Mouse (Mus musculus): Measurements from ENCODE around the gene Vegfb. TPM values are rescaled to one million over a fixed set of nuclear protein-coding genes. Genes with fewer than 3 reads are reported as not detected.

Gene Vegfb
- polyA plus RNA-seq, 1 experiment from 2014 or later = 153 TPM

DNA sequence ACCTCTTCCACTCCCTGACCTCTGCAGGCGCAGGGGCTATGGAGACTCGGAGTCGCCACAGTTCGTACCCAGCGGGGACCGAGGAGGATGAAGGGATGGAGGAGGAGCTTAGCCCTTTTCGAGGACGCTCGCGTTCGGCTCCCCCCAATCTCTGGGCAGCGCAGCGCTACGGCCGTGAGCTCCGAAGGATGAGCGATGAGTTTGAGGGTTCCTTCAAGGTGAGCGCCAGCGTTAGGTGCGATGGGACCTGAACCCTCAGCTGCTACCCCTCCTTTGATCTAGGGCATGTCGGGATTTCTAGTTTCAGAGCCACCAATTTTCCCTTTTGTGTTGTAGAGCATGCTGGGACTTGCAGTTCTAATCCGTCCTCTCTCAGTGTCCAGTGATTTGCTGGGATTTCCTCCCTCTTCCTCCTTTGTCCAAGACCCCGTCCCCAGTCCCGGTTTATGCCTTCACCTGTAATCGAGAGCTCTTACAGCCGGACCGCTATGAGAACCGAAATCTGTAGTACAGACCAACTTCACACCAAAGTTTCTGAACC, 36.8 kb downstream of the Vegfb start:
- Histone ChIP-seq H3K27ac (replicated peaks in 1 of 2; ENCODE audit: control insufficient read depth in 1 of 2, insufficient read depth in 1 of 2, low read depth in 2 of 2, low read length in 2 of 2) (peak overlapping the region; percentile 97 to 98), H3K9ac (ENCODE audit: low read length) (peak overlapping the region; percentile 88), H3K27me3 (ENCODE audit: control insufficient read depth, insufficient read depth, low read length) (no peaks in the 10 kb centered on the region), H3K36me3 (ENCODE audit: control insufficient read depth, insufficient read depth, low read length) (peaks cover 18% of the 10 kb centered on the region), H3K4me3 (ENCODE audit: control insufficient read depth in 1 of 2, insufficient read depth in 1 of 2, low read depth in 1 of 2, low read length in 2 of 2) (peak overlapping the region; percentile 64 to 66), H3K9me3 (ENCODE audit: control insufficient read depth, low read length) (no peaks in the 10 kb centered on the region), H3K4me1 (ENCODE audit: control insufficient read depth in 2 of 2, insufficient read depth in 2 of 2, low read length in 2 of 2) (peaks cover 24 to 45% of the 10 kb centered on the region in 2 experiments), H3K4me2 (ENCODE audit: low read length) (peak overlapping the region; percentile 88)
- peak; percentile 24; the same call in 1 of the 2 replicates for ATAC-seq (ENCODE audit: insufficient number of reproducible peaks, insufficient read depth, low FRiP score, low read depth)
- WGBS = under 1% methylated on average over 28 of the region's 28 CpGs

DNA sequence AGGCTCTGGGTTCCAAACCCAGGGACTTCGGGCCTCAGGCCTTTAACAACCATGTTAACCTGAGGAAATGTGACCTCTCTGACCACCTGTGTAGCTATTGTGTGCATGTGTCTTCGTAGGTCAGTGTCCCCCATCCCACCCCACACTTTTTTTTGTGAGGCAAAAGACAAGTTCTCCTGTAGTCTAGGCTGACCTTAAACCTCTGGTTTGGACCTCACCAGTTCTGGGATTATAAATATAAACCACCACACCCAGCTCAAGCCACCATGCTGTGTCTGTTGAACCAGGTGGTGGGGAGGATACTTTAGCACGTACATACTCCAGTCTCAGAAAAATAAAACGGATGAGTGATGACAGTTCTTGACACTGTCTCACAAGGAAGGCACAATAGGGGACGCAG, 37.5 kb downstream of the Vegfb start:
- no peak for ATAC-seq (ENCODE audit: insufficient number of reproducible peaks, insufficient read depth, low FRiP score, low read depth)
- Histone ChIP-seq H3K27me3 (ENCODE audit: control insufficient read depth, insufficient read depth, low read length) (no peaks in the 10 kb centered on the region), H3K36me3 (ENCODE audit: control insufficient read depth, insufficient read depth, low read length) (peaks cover 17% of the 10 kb centered on the region), H3K9me3 (ENCODE audit: control insufficient read depth, low read length) (no peaks in the 10 kb centered on the region), H3K9ac (ENCODE audit: low read length) (peak overlapping the region; percentile 88), H3K4me2 (ENCODE audit: low read length) (peak overlapping the region; percentile 88), H3K4me3 (ENCODE audit: control insufficient read depth in 1 of 2, insufficient read depth in 1 of 2, low read depth in 1 of 2, low read length in 2 of 2) (peak overlapping the region in 1 of 2 experiments; percentile 64; a peak in 2 of 4 replicates), H3K4me1 (ENCODE audit: control insufficient read depth in 2 of 2, insufficient read depth in 2 of 2, low read length in 2 of 2) (peaks cover 17 to 37% of the 10 kb centered on the region in 2 experiments), H3K27ac (replicated peaks in 1 of 2; ENCODE audit: control insufficient read depth in 1 of 2, insufficient read depth in 1 of 2, low read depth in 2 of 2, low read length in 2 of 2) (peak overlapping the region in 1 of 2 experiments; percentile 98; a peak in 2 of 4 replicates)
- 57% methylated on average over 5 of the region's 5 CpGs for WGBS

DNA sequence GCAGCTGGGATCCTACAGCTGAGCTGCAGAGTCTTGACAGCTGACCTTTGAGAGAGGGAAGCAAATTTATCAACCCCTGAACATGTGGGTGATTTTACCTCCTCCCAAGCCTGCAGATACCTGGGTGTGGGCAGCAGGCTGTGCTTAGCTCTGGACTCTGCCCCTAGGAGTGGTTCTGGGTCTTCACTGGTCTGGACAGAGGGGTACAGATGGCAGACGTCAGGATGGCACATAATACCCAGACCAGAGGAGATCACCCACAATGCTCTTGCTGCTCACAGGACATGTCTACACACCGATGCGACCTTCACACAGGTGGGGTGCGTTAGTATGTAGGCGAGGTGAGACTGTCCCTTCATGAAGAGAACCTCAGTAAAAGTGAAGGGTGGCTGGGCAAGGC, 37.9 kb downstream of the Vegfb start:
- Histone ChIP-seq H3K27ac (replicated peaks in 1 of 2; ENCODE audit: control insufficient read depth in 1 of 2, insufficient read depth in 1 of 2, low read depth in 2 of 2, low read length in 2 of 2) (no peak overlapping the region), H3K27me3 (ENCODE audit: control insufficient read depth, insufficient read depth, low read length) (no peaks in the 10 kb centered on the region), H3K9me3 (ENCODE audit: control insufficient read depth, low read length) (no peaks in the 10 kb centered on the region), H3K4me3 (ENCODE audit: control insufficient read depth in 1 of 2, insufficient read depth in 1 of 2, low read depth in 1 of 2, low read length in 2 of 2) (no peak overlapping the region), H3K9ac (ENCODE audit: low read length) (no peak overlapping the region), H3K36me3 (ENCODE audit: control insufficient read depth, insufficient read depth, low read length) (peaks cover 13% of the 10 kb centered on the region), H3K4me1 (ENCODE audit: control insufficient read depth in 2 of 2, insufficient read depth in 2 of 2, low read length in 2 of 2) (peaks cover 15 to 34% of the 10 kb centered on the region in 2 experiments), H3K4me2 (ENCODE audit: low read length) (no peak overlapping the region)
- 88% methylated on average over 5 of the region's 5 CpGs for WGBS
- ATAC-seq (ENCODE audit: insufficient number of reproducible peaks, insufficient read depth, low FRiP score, low read depth) = no peak

DNA sequence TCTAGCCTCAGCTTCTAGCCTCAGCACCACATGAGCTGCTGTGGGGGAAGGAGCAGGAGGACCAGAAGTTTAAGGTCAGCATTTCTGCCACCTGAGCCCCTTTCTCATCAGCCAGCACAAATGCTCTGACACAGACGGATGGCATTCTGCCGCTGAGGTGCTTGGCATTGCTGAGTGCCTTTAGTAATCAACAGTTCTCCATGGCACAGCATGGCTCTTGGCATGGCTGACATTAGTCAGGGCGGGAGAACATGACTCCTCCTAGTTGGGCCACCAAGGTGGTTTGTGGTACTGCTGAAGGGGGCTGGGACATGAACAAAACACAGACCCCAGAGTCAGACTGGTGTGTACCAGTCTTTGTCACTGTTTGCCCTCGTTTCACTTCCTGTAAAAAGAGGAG, 39.3 kb downstream of the Vegfb start:
- H3K4me3 ChIP-seq (ENCODE audit: control insufficient read depth in 1 of 2, insufficient read depth in 1 of 2, low read depth in 1 of 2, low read length in 2 of 2) = no peak overlapping the region
- H3K9me3 ChIP-seq (ENCODE audit: control insufficient read depth, low read length) = no peaks in the 10 kb centered on the region
- 86% methylated on average over 4 of the region's 4 CpGs for WGBS
- no peak overlapping the region for H3K4me2 ChIP-seq (ENCODE audit: low read length)
- H3K36me3 ChIP-seq (ENCODE audit: control insufficient read depth, insufficient read depth, low read length) = peaks cover 14% of the 10 kb centered on the region; the same call in 1 of the 2 replicates
- no peak overlapping the region for H3K9ac ChIP-seq (ENCODE audit: low read length)
- no peaks in the 10 kb centered on the region for H3K27me3 ChIP-seq (ENCODE audit: control insufficient read depth, insufficient read depth, low read length)
- H3K4me1 ChIP-seq (ENCODE audit: control insufficient read depth in 2 of 2, insufficient read depth in 2 of 2, low read length in 2 of 2) = peaks cover 14 to 25% of the 10 kb centered on the region in 2 experiments
- no peak overlapping the region for H3K27ac ChIP-seq (replicated peaks in 1 of 2; ENCODE audit: control insufficient read depth in 1 of 2, insufficient read depth in 1 of 2, low read depth in 2 of 2, low read length in 2 of 2)
- no peak for ATAC-seq (ENCODE audit: insufficient number of reproducible peaks, insufficient read depth, low FRiP score, low read depth)

- Histone ChIP-seq H3K4me1 (ENCODE audit: control insufficient read depth in 2 of 2, insufficient read depth in 2 of 2, low read length in 2 of 2) (peaks cover 11 to 25% of the 10 kb centered on the region in 2 experiments), H3K36me3 (ENCODE audit: control insufficient read depth, insufficient read depth, low read length) (peaks cover 14% of the 10 kb centered on the region; the same call in 1 of the 2 replicates), H3K9me3 (ENCODE audit: control insufficient read depth, low read length) (no peaks in the 10 kb centered on the region), H3K4me2 (ENCODE audit: low read length) (no peak overlapping the region), H3K4me3 (ENCODE audit: control insufficient read depth in 1 of 2, insufficient read depth in 1 of 2, low read depth in 1 of 2, low read length in 2 of 2) (no peak overlapping the region), H3K27ac (replicated peaks in 1 of 2; ENCODE audit: control insufficient read depth in 1 of 2, insufficient read depth in 1 of 2, low read depth in 2 of 2, low read length in 2 of 2) (no peak overlapping the region), H3K9ac (ENCODE audit: low read length) (no peak overlapping the region), H3K27me3 (ENCODE audit: control insufficient read depth, insufficient read depth, low read length) (no peaks in the 10 kb centered on the region)
- 56% methylated on average over 4 of the region's 4 CpGs for WGBS
- ATAC-seq (ENCODE audit: insufficient number of reproducible peaks, insufficient read depth, low FRiP score, low read depth) = no peak
These were observed 39.7 kb downstream of the Vegfb start for GRCm38 (mm10) chr19:6947742-6948141.

DNA sequence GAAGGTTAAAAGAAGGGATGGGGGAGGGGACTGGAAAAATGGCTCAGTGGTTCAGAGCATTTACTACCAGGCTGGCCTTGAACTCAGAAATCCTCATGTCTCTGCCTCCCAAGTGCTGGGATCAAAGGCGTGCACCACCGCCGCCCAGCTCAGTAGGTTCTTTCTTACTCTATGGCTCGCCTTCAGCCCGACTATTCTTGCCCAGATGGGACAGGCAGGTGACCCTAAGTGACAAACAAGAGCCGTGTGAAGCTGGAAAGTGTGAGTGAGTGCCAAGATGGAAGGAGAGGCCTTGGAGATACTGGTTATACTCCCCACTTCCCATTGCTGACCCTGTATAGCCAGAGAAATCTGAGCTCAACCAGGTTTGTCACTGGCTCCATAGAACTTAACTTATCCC, 43.7 kb downstream of the Vegfb start:
- peaks cover 14% of the 10 kb centered on the region; the same call in 1 of the 2 replicates for H3K36me3 ChIP-seq (ENCODE audit: control insufficient read depth, insufficient read depth, low read length)

DNA sequence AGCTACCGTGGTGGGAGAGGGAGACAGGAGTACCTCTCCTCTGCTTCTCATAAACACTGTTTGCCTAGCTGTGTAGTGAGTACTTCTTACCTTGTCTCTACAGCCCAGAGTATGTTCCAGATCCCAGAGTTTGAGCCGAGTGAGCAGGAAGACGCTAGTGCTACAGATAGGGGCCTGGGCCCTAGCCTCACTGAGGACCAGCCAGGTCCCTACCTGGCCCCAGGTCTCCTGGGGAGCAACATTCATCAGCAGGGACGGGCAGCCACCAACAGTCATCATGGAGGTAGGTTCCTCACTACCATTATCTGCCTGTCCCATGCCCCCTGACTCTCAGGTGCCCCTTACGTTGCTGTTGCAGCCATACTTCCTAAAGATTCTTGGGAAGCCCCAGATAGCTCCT, 44.7 kb downstream of the Vegfb start:
- WGBS = 26% methylated on average over 5 of the region's 5 CpGs
- Histone ChIP-seq H3K4me1 (ENCODE audit: control insufficient read depth in 2 of 2, insufficient read depth in 2 of 2, low read length in 2 of 2) (peaks cover 10 to 18% of the 10 kb centered on the region in 2 experiments), H3K36me3 (ENCODE audit: control insufficient read depth, insufficient read depth, low read length) (peaks cover 19% of the 10 kb centered on the region; the same call in 1 of the 2 replicates), H3K4me3 (ENCODE audit: control insufficient read depth in 1 of 2, insufficient read depth in 1 of 2, low read depth in 1 of 2, low read length in 2 of 2) (peak overlapping the region; percentile 69 to 82), H3K4me2 (ENCODE audit: low read length) (peak overlapping the region; percentile 98), H3K27ac (replicated peaks in 1 of 2; ENCODE audit: control insufficient read depth in 1 of 2, insufficient read depth in 1 of 2, low read depth in 2 of 2, low read length in 2 of 2) (peak overlapping the region; percentile 80 to 91), H3K27me3 (ENCODE audit: control insufficient read depth, insufficient read depth, low read length) (no peaks in the 10 kb centered on the region), H3K9me3 (ENCODE audit: control insufficient read depth, low read length) (no peaks in the 10 kb centered on the region), H3K9ac (ENCODE audit: low read length) (peak overlapping the region; percentile 89)
- no peak for ATAC-seq (ENCODE audit: insufficient number of reproducible peaks, insufficient read depth, low FRiP score, low read depth)

More for the DNA sequence above, 43.7 kb downstream of the Vegfb start:
- Histone ChIP-seq H3K4me3 (ENCODE audit: control insufficient read depth in 1 of 2, insufficient read depth in 1 of 2, low read depth in 1 of 2, low read length in 2 of 2) (no peak overlapping the region), H3K27ac (replicated peaks in 1 of 2; ENCODE audit: control insufficient read depth in 1 of 2, insufficient read depth in 1 of 2, low read depth in 2 of 2, low read length in 2 of 2) (no peak overlapping the region), H3K4me1 (ENCODE audit: control insufficient read depth in 2 of 2, insufficient read depth in 2 of 2, low read length in 2 of 2) (peaks cover 10 to 18% of the 10 kb centered on the region in 2 experiments), H3K9me3 (ENCODE audit: control insufficient read depth, low read length) (no peaks in the 10 kb centered on the region), H3K9ac (ENCODE audit: low read length) (no peak overlapping the region), H3K4me2 (ENCODE audit: low read length) (no peak overlapping the region), H3K27me3 (ENCODE audit: control insufficient read depth, insufficient read depth, low read length) (no peaks in the 10 kb centered on the region)
- no peak for ATAC-seq (ENCODE audit: insufficient number of reproducible peaks, insufficient read depth, low FRiP score, low read depth)
- WGBS = 93% methylated on average over 6 of the region's 6 CpGs

All from heart, embryonic 14.5 days (tissue).